Mouse (Mus musculus) stomach, postnatal 0 days (tissue): Measurements from ENCODE around the gene Pik3c2g.

Experiments
- CTCF ChIP-seq: IDR thresholded peaks from 2 replicates; pipeline ENCODE4 v1.5.1; 2016; ENCODE audit warnings: antibody characterized with exemption, low read depth, mild to moderate bottlenecking, moderate library complexity
- EP300 ChIP-seq: optimal IDR thresholded peaks from 2 replicates; pipeline ENCODE3; 2016; ENCODE audit warnings: antibody characterized with exemption

- TF ChIP-seq CTCF = no peak
- TF ChIP-seq EP300 = no peak
Measured at GRCm38 (mm10) chr6:139821916-139822315, 234.9 kb downstream of the Pik3c2g start.
